Mouse (Mus musculus) hindbrain, embryonic 11.5 days (tissue): ENCODE data around the gene Mmp17. TPM values are rescaled to one million over a fixed set of nuclear protein-coding genes. Genes with fewer than 3 reads are reported as not detected.
A peak's percentile ranks its signal among the peaks of the same experiment; 100 is the strongest.

Experiments
- ATAC-seq: fragments of 200-750 bp; cut with Nextera tagmentation; 2 replicates; pipeline ENCODE4 v1.8.0; 2017; ENCODE audit warnings: mild to moderate bottlenecking, moderate TSS enrichment, moderate library complexity; ENCODE audit not compliant: low FRiP score
- DNase-seq: peaks from one replicate; pipeline ENCODE4 v3.0.0-alpha.2; 2015; ENCODE audit warnings: low spot score
- H3K27ac ChIP-seq: fragments of 300-500 bp; sonication (generic); 2 replicates; pipeline ENCODE4 v1.5.1; 2014; ENCODE audit warnings: mild to moderate bottlenecking, low read depth, low read length
- H3K27me3 ChIP-seq: fragments of 300-500 bp; sonication (generic); 2 replicates; pipeline ENCODE4 v1.6.1; 2014; ENCODE audit warnings: mild to moderate bottlenecking, low read length, moderate library complexity, mixed read lengths; ENCODE audit not compliant: control insufficient read depth, insufficient read depth
- H3K36me3 ChIP-seq: fragments of 300-500 bp; sonication (generic); 2 replicates; pipeline ENCODE4 v1.6.1; 2014; ENCODE audit warnings: mild to moderate bottlenecking, low read length, moderate library complexity, mixed read lengths; ENCODE audit not compliant: control insufficient read depth, insufficient read depth
- H3K4me1 ChIP-seq: fragments of 300-500 bp; sonication (generic); replicated peaks from 2 replicates; pipeline ENCODE4 v1.6.1; 2014; ENCODE audit warnings: low read length, mixed read lengths; ENCODE audit not compliant: control insufficient read depth, insufficient read depth
- H3K4me2 ChIP-seq: fragments of 300-500 bp; sonication (generic); replicated peaks from 2 replicates; pipeline ENCODE4 v1.6.1; 2014; ENCODE audit warnings: mild to moderate bottlenecking, low read depth, low read length
- H3K4me3 ChIP-seq: fragments of 300-500 bp; sonication (generic); 2 replicates; pipeline ENCODE4 v1.5.1; 2014; ENCODE audit warnings: low read depth, low read length
- H3K9ac ChIP-seq: fragments of 300-500 bp; sonication (generic); 2 replicates; pipeline ENCODE4 v1.6.1; 2014; ENCODE audit warnings: low read depth, low read length
- H3K9me3 ChIP-seq: fragments of 300-500 bp; sonication (generic); 2 replicates; pipeline ENCODE4 v1.6.1; 2016; ENCODE audit warnings: low read length; ENCODE audit not compliant: control insufficient read depth
- WGBS: fragments of 180-500 bp; shearing (Covaris S2); extraction: QIAGEN DNeasy Blood & Tissue Kit; methylation state at CpG from one replicate; pipeline ENCODE4 v1.1.7; 2014; 5-methylcytosine and 5-hydroxymethylcytosine counted together
- polyA plus RNA-seq: library from polyadenylated mRNA; unstranded; fragments of >200 nt; fragmentation: Nextera tagmentation; extraction: Ambion mirVana; gene quantifications from 2 replicates; pipeline ENCODE4 v1.2.1, GENCODE M21; 2014

Mmp17 gene
- polyA plus RNA-seq: 2.7 and 2.9 TPM in 2 replicates

- H3K27me3 ChIP-seq: peaks cover 9% of the 10 kb centered on the region
- H3K9ac ChIP-seq: peak within 1 kb of the TSS; percentile 74
- H3K4me2 ChIP-seq: peak within 1 kb of the TSS; percentile 99
- peak; percentile 91 for DNase-seq
- H3K4me3 ChIP-seq: peak within 1 kb of the TSS; percentile 79
- H3K9me3 ChIP-seq: no peaks in the 10 kb centered on the region
- H3K4me1 ChIP-seq: 0 out of 2 replicates have a peak, but pooled peaks cover 5% of the 10 kb centered on the region
- H3K27ac ChIP-seq: 0 out of 2 replicates have a peak within 1 kb of the TSS, but pooled peaks have one; percentile 1
- H3K36me3 ChIP-seq: no peaks in the 10 kb centered on the region
- peak; percentile 88 for ATAC-seq
- under 1% methylated on average over 70 of the region's 80 CpGs for WGBS
These were observed at the start of gene Mmp17 for GRCm38 (mm10) chr5:129583761-129584582. Gene Mmp17, plus strand, starts transcription at chr5:129584169.

- no peak for ATAC-seq
- no peak overlapping the region for H3K4me3 ChIP-seq
- DNase-seq: no peak
- H3K9me3 ChIP-seq: no peaks in the 10 kb centered on the region
- H3K4me1 ChIP-seq: no peaks in the 10 kb centered on the region
- H3K4me2 ChIP-seq: no peak overlapping the region
- H3K27me3 ChIP-seq: no peaks in the 10 kb centered on the region
- no peak overlapping the region for H3K9ac ChIP-seq
- H3K36me3 ChIP-seq: no peaks in the 10 kb centered on the region
- WGBS: 92% methylated on average over 2 of the region's 2 CpGs
- H3K27ac ChIP-seq: no peak overlapping the region
These were observed 49.5 kb upstream of the Mmp17 start for GRCm38 (mm10) chr5:129534500-129534899.

GRCm38 (mm10) chr5:129535021-129535420 is 48.9 kb upstream of the Mmp17 start:
- Histone ChIP-seq H3K36me3 (no peaks in the 10 kb centered on the region), H3K9ac (no peak overlapping the region), H3K27ac (no peak overlapping the region), H3K4me1 (no peaks in the 10 kb centered on the region), H3K4me2 (no peak overlapping the region), H3K9me3 (no peaks in the 10 kb centered on the region), H3K4me3 (no peak overlapping the region), H3K27me3 (no peaks in the 10 kb centered on the region)
- no peak for DNase-seq
- ATAC-seq: no peak
- 91% methylated on average over 2 of the region's 2 CpGs for WGBS

- Histone ChIP-seq H3K9ac (no peak overlapping the region), H3K4me3 (no peak overlapping the region), H3K36me3 (no peaks in the 10 kb centered on the region), H3K27ac (no peak overlapping the region), H3K9me3 (no peaks in the 10 kb centered on the region), H3K27me3 (no peaks in the 10 kb centered on the region), H3K4me2 (no peak overlapping the region), H3K4me1 (no peaks in the 10 kb centered on the region)
- DNase-seq: no peak
- 95% methylated on average over 3 of the region's 3 CpGs for WGBS
- ATAC-seq: no peak
These were observed 48.5 kb upstream of the Mmp17 start for GRCm38 (mm10) chr5:129535431-129535830.

- 93% methylated on average over 4 of the region's 4 CpGs for WGBS
- Histone ChIP-seq H3K27ac (no peak overlapping the region), H3K4me3 (no peak overlapping the region), H3K4me2 (no peak overlapping the region), H3K27me3 (no peaks in the 10 kb centered on the region), H3K9me3 (no peaks in the 10 kb centered on the region), H3K9ac (no peak overlapping the region), H3K36me3 (0 out of 2 replicates have a peak, but pooled peaks cover 5% of the 10 kb centered on the region), H3K4me1 (no peaks in the 10 kb centered on the region)
- DNase-seq (no peak), ATAC-seq (no peak)
These were observed 45.1 kb upstream of the Mmp17 start for GRCm38 (mm10) chr5:129538826-129539225.

- no peak for ATAC-seq
- Histone ChIP-seq H3K4me2 (no peak overlapping the region), H3K9me3 (no peaks in the 10 kb centered on the region), H3K27ac (no peak overlapping the region), H3K36me3 (0 out of 2 replicates have a peak, but pooled peaks cover 7% of the 10 kb centered on the region), H3K27me3 (no peaks in the 10 kb centered on the region), H3K9ac (no peak overlapping the region), H3K4me1 (no peaks in the 10 kb centered on the region), H3K4me3 (no peak overlapping the region)
- WGBS: 88% methylated on average over 3 of the region's 3 CpGs
- no peak for DNase-seq
These were observed 41.7 kb upstream of the Mmp17 start for GRCm38 (mm10) chr5:129542236-129542635.

GRCm38 (mm10) chr5:129545787-129546186 is 38.2 kb upstream of the Mmp17 start:
- Histone ChIP-seq H3K36me3 (peaks cover 16% of the 10 kb centered on the region; the same call in 1 of the 2 replicates), H3K4me1 (no peaks in the 10 kb centered on the region), H3K27ac (no peak overlapping the region), H3K9me3 (no peaks in the 10 kb centered on the region), H3K9ac (no peak overlapping the region), H3K4me3 (no peak overlapping the region), H3K27me3 (no peaks in the 10 kb centered on the region), H3K4me2 (no peak overlapping the region)
- 96% methylated on average over 9 of the region's 9 CpGs for WGBS
- DNase-seq (no peak), ATAC-seq (no peak)

DNA sequence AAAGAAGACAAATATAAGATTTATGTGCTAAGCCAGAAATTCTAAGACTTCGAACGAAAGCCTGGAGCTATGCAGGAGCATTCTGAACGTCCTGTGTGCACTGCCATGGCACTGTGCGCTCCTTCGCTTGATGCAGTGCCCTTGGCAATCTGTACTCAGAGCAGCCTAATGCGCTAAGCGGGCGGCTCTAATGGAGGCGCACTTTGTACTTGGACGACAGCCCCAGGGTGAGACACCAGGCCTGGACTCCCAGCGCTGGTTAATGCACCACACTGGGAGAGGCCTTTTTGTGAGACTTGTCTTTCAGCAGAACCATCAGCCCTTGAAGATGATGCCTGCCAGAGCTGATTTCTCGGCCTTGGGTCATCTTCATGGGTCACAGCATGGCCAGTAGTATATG is 34.3 kb upstream of the Mmp17 start:
- WGBS: 92% methylated on average over 12 of the region's 12 CpGs
- H3K9me3 ChIP-seq: no peaks in the 10 kb centered on the region
- H3K4me1 ChIP-seq: no peaks in the 10 kb centered on the region
- no peak for DNase-seq
- no peak overlapping the region for H3K4me2 ChIP-seq
- H3K27me3 ChIP-seq: no peaks in the 10 kb centered on the region
- ATAC-seq: no peak
- H3K9ac ChIP-seq: no peak overlapping the region
- no peak overlapping the region for H3K4me3 ChIP-seq
- H3K27ac ChIP-seq: no peak overlapping the region
- H3K36me3 ChIP-seq: peaks cover 19% of the 10 kb centered on the region

- Histone ChIP-seq H3K4me1 (no peaks in the 10 kb centered on the region), H3K4me3 (no peak overlapping the region), H3K4me2 (no peak overlapping the region), H3K9ac (no peak overlapping the region), H3K27me3 (no peaks in the 10 kb centered on the region), H3K36me3 (peaks cover 20% of the 10 kb centered on the region), H3K9me3 (no peaks in the 10 kb centered on the region), H3K27ac (no peak overlapping the region)
- ATAC-seq: no peak
- no peak for DNase-seq
- WGBS: 98% methylated on average over 6 of the region's 6 CpGs
These were observed 33.2 kb upstream of the Mmp17 start for GRCm38 (mm10) chr5:129550790-129551189.
